Mouse (Mus musculus) CD4-positive, CD25-positive, alpha-beta regulatory T cell, adult 4 months (primary cell): ENCODE results near the gene Galnt18. TPM values are rescaled to one million over a fixed set of nuclear protein-coding genes. Genes with fewer than 3 reads are reported as not detected.

Experiments used
- ATAC-seq: one replicate; pipeline ENCODE4 v1.8.0; 2017
- polyA plus RNA-seq, 2 experiments: library from polyadenylated mRNA; unstranded; fragments of 100-300 nt; shearing (Covaris generic); gene quantifications; one replicate each; pipeline ENCODE4 v1.2.1; 2017

Gene Galnt18
- polyA plus RNA-seq, 2 experiments from 2014 or later: not detected

DNA sequence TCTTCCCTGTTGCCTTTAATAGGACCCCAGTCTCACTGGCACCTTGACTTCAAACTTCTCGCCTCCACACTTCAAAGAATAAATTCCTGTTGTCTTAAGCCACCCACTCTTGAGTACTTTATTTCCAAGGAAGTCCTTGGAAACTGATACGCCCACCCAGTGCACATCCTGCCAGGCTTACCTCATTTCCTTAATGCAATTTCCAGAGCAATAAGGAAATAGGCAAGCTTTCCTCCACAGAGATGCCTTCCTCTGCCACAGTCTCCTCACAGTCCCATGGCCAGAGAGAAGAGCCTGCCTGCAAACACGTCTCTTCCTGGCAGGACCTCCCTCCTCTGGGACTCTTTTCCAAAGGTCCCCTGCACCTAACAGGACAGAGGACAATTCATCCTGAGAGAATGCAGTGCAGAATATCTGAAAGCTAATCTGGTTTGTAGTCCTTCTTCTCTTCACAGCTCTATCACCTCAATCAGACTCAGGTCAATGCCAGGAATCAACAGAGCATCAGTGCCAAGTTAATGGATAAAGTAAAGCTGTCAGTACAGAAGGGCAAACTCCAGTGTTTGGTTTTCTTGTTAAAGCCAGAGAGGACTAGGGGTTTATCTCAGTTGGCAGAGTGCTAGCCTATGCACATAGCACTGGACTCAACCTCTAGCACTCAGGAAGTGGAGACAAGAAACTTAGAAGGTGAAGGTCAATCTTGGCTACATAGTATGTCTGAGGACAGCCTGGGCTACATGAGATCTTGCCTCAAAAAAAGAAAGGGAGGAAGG lies 65.8 kb downstream of the Galnt18 start:
- ATAC-seq: no peak

DNA sequence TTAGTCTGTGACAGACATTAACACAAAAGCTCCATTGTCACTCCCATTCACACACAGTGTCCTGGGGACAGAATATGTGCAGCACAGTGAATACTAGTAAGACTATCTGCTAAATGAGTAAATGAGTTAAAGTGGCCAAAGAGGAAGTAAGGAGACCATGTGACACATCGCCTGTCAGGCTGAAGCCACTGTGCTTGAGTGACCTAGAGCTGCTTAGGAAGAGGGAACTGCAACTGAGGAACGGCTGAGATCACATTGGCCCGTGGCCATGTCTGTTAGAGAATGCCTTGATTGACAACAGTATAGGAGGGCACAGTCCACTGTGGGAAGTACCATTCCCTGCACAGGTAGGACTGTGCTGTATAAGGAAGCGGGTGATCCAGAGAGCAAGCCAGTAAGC lies 67.0 kb downstream of the Galnt18 start:
- no peak for ATAC-seq

DNA sequence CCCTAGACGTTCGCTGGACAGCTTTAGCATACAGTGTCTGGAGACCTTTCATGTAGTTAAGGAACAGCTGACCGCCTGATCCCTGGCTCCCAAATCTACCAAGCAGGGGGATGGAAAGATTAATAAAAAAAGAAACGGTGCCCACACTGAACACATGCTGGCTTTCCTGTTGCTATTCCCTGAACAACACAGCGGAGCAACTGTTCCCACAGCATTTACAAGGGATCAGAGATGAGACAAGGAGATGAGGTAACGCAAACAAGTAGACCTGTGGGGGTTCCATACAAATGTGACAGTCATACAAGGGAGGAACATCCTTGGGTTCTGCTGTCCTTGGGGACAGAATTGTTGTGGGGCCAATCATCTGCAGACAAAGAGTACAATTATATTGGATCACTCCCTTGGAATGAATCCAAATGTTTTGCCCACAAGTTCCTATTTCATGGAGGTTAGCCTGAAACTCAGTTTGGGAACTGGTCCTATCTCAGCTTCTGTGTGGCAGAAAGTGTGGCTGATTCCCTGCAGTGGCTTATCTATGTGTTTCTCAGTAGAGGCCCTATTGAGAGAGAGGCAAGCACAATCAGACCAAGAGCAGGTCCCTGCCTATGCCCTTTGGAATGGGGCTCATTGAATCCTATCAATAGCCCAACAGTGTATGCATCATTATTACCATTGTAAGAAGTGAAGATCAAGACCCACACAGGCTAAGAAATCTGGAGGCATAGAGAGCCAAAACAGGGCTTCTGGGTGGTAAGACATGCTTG lies 68.5 kb downstream of the Galnt18 start:
- no peak for ATAC-seq

DNA sequence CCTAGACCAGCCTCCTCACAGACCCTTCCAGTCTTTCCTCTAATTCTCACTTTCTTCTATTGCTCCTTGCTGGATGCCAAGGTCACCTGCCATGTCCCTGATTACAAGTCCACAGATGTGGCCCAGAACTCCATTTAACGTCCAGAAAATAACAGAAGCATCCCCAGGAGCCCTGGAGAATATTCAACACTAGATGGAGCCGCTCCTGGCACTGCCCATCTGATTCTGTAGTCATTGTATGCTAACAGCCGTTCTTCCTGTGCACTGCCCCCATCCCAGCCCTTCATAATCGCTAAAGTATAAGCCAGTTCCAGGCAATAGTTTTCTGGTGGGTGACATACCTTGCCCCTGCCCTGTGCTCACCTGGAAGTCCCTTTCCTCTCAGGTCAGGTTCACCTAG lies 69.5 kb downstream of the Galnt18 start:
- ATAC-seq: no peak

DNA sequence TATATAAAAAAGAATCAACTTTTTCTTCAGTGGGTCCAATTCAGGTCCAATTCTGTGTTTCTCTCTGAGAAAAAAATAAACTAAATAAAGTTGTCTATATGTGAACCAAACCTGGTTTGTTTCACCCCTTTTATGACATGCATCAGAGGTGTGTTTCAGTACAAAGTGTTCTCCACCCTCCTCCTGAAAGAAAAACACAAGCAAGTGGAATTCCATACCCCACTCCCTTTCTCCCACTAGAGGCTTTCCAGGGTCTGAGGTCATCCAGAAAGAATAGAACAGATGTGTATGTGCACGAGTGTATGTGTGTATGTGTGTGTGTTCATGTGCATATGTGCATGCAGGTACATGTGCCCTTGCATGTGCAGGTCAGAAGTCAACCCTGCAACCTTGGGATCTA lies 71.2 kb downstream of the Galnt18 start:
- ATAC-seq: no peak

DNA sequence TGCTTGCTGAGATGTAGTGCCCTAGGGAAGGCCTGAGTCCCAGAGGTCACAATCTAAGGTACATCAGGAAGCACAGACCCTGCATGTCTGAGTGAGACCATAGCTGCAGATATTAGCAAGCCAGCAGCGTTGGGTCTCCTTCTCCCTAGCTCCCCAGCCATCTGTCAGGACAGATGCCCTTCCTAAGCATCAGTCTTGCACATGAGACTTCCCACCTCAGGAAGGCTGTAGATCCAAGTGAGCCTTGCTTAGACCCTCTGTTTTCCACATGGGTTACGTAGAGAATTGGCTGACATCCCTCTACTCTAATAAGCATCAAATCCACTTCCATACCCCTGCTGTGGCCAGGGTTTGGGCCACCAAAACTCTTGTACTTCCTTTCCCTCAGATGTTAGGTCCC lies 76.8 kb downstream of the Galnt18 start:
- ATAC-seq: no peak

DNA sequence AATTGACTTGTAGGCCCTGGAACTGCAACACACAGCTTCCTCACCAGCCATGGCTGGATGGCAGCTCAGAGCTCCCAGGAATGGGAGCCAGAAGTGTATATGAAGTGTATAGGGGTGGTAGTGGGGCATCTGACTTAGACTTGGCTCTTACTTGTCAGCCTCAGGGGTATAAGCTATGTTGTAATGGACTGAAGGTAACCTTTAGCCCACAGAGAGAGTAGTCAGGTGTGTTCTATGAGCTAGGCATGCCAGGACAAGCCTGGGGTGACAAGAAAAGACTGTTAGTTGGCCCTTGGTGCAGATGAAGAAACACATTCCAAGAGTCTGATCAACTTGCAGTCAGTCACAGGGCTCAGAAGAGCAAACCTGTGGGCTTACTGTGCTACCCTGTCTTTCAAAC lies 78.0 kb downstream of the Galnt18 start:
- no peak for ATAC-seq

DNA sequence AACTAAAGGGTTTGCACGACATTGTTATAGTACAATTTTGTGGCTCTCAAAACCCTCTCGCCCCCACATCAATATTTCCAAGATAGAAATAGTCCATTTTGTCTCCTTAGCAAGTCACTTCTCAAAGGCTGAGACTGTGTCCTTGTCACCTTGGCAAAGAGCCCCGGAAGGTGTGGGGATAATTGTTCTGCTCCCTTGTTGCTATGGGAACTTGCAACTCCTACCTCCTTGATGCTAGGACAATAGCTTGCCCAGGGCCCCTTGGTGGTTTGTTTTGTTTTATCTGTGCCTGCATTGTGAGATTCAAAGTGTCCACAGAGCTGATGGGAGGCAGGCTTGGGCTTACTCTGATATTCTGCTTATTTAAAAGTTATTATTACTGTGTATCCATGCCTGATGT lies 80.3 kb downstream of the Galnt18 start:
- ATAC-seq: no peak

DNA sequence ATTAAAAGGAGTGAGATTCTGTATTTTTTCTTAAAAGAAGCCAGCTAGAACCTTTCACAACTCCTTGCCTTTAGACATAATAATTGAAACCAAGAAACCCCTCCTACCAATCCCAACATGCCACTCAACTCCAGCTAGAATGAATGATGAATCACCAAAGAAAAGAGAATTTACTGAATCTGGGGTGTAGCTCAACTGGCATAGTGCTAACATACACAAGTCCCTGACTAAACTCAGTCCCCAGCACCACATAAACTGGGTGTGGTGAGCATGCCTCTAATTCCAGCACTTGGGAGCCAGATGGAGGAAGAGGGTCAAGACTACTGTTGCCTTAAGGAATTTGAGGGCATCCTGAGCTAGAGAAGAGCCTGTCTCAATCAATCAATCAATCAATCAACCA lies 83.6 kb downstream of the Galnt18 start:
- no peak for ATAC-seq

DNA sequence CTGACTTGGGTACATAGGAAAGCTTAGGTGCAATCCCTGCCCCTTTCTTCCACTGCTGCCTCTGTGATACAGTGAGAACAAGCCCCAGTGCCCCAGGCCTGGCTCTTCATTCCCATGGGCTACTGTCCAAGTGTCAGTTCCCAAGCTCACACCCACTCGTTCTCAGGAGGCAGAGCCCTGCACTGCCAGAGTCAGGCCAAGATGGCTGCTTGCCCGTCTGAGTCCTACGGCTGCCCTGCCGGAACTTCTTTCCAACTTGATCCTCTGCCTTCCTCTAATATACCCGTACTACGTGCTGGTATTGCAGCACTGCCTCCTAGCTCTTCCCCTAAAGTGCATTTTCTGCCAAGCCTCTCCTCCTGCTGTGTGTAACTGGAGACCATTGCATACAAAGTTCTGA lies 85.5 kb downstream of the Galnt18 start:
- no peak for ATAC-seq

DNA sequence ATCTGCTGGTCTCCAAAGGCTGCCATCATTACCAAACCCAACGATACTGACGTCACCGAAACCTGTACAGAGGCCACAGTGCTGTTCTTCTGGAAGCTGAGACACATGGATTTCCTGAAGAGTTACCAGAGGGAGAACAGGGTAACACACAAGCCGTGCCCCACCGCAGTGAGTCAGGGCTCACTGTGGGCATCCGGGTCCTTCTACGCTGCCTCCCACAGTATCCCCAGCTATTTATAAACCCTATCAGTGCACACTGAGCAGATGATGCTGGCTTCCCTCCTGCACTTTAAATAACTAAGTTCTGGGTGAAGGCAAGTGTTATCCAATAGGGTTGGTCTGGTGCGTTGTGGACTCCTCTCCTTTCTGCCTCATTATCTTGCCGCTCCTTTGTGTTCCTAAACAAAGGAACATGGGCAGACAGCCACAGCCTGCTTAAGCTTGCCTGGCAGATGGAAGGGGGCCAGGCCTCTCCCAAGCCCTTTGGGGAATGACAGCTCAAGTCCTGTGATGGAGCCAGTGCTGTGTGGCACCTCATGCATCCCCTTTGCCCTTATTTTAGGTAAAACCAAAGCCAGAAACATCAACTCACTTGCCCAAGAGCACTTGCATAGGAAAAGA lies 87.0 kb downstream of the Galnt18 start:
- no peak for ATAC-seq

DNA sequence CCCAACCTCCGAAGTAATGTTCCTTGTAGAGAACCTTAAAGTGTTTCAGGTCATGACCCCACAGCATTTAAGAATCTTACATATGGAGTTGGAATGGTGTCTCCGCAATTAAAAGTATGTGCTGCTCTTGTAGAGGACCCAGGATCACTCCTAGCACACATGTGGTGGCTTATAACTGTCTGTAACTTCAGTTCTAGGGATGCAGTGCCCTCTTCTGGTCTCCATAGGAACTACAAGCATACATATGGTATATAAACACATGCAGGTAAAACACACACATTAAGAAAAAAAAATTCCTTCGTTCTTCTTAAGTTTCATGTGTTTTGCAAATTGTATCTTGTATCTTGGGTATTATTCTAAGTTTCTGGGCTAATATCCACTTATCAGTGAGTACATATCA lies 99.7 kb downstream of the Galnt18 start:
- ATAC-seq: no peak

DNA sequence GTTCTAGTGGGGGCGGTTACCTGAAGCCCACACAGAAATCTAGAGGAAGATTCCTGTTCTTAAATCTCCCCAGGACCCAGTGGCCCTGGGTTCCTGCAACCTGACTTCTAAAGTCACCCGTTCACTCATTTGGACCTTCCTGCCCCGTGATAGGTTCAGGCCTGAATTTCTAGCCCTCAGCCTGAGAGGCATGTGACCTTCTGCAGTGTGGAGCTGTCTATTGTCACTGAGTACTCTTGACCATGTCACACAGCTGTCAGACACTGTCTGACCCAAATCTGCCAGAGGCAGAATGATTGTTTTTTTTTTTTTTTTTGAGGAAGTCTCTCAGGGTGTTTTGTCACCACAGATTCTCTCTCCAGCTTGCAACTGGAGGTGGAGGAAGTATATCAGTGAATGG lies 103.3 kb downstream of the Galnt18 start:
- ATAC-seq: no peak

DNA sequence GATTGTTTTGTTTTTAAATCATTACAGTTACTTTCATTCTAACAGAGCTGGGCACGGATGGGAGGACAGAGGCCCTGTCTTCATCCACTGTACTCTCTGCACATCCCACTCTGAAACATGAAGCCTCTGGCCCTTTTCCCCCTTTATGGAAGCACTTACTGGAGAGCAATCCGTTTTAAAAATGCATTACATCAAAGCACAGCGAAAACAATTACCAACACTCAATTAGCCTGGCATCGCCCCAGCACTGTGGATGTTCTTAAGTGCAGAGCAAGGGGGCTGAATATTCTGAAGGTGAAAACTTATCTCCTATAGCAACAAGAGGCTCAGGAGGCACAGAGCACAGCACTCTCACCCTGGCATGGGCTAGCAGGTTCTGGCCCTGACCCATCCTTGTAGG lies 107.3 kb downstream of the Galnt18 start:
- no peak for ATAC-seq

DNA sequence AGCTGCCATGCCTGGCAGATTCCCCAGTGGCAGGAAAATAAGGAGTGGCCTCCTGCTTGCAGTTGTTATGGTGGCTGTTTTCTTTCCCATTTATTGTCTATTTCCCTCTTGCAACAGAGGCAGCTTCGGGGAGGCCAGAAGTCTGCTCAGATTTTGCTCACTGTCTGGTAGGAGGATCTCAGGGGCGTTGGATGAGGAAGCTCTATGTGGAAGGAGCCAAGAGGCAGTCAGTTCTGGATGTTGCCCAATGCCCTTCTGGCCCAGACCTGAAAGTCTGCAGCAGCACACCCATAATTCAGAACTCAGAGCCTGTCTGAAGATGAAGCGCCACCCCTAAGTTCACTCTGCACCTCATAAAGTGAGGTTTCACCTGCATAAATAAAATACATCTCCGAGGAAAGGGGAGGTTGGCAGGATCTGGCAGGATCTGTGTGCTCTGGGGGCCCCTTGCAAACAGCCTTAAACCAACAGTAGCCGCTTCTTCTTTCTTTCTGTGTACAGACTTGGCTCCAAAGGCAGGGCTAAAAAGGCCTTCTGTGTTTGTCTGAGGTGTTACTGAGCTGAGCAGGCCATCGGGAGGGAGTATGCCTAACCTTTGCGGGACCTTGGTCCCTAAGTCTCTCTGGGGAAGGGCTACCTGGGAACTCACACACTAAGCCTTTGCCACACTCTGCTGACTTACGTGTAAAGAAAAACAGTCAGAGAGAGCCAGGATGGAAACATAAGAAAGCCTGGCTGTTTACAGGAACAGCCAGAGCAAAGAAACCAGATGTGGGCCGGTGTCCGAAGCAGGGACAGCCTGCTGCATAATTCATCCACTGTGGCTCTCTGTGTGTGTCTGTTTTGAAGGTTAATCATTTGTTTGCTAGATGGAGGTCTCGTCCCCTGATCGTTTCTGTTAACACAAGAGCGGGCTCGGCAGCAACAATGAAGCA lies 116.4 kb downstream of the Galnt18 start:
- ATAC-seq: no peak

DNA sequence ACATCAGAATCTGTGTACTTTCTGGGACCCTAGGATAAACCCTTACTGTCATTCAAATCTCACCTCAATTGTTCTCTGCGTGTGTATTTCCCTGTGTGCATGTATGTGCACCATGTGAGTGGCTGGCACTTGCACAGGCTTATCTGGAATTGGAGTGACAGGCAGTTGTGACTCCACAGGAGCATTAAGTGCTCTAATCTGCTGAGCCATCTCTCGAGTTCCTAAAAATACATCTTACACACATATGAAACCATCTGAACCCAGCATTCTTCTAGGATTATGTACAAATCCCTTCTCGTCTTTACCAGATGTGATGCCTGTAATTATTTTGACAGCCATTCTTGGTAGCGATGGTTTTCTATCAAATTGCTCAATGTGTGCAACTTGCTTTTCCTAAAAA lies 121.2 kb downstream of the Galnt18 start:
- ATAC-seq: no peak

DNA sequence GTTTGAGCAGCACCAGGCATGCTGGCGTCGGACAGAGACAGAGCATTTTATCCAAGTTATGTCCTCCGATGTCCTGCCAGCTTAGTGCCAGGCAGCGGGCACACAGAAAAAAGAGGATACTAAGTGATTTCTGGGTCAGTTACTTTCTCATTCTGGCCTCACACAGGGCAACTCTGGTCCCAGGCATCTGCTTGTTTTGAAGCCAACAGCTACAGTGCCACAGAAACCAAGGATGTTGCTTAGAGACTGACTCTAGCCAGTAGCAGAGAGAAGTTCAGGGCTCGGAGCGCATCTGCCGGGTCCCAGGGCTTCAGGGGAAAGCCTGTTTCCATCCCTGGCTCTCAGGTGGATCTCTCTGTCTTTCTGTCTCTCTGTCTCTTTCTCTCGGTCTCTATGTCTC lies 124.8 kb downstream of the Galnt18 start:
- ATAC-seq: no peak

DNA sequence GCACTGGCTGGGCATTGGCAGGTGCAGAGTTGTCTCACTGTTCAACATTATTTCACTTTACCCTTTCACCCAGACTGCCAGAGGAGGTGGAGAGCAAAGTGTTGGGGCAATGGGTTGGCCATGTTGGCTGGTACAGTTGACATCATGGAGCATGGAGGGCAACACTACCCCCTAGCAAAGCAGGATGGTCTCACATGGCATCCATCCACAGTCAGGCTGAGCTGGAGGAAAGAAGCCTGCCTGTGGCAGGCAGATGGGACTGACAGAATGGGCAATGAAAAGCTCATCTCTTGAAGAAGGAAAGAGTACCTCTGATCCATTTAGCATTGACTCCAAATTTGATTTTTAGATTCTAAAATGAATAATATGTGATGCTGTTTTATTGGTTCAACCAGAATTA lies 125.3 kb downstream of the Galnt18 start:
- no peak for ATAC-seq

DNA sequence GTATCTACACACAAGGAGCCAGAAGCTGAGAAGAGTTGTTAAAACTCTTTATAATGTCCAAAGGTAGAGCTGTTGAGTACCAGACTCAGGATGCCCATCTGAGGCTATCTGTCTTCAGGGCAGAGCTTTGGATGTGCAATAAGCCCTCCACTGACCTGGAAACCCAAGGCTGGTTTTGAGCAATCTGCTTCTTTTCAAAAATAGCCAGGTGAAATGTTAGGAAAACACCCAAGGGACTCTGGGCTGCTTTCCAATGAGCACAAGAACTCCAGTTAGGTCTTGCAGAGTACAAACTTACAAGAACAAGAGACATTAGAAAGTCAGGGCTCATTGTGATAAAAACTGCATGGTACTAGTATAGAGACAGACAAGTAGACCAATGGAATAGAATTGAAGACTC lies 135.4 kb downstream of the Galnt18 start:
- ATAC-seq: no peak

DNA sequence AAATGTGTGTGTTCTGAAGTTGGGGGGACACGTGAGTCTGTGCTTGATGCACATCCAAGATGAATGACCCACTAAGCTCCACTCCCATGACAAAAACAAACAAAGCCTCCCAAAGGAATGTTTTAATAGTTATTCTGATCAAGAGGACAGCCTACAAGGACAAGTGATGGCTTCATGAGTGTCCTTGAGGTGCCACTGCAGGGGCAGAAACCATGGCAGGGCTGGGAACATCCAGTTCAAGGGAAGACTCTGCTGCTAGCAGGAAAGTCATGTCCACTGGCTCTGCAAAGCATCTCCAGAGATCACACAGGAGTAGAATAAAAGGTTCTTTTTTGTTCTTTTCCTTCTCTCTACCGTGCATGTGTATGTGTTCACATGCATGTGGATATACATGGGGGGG lies 140.9 kb downstream of the Galnt18 start:
- no peak for ATAC-seq

DNA sequence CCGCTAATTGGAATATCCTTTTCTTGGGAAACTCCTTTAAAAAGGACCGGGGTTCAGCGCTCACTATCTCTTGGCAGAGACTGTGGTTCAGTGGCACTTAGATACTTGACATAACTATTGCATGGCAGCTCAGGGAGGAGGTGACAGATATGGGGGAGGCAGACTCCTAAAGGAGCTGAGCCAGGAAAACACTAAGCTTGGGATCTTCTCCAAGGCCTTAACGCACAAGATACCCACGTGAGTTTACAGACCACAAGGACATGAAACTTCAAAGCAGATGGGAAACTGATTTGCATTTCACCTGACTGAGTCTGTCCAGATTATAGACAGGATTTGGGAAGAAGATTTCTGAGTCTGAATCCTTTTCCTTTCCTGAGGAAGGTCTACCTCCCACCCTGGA lies 141.3 kb downstream of the Galnt18 start:
- no peak for ATAC-seq

DNA sequence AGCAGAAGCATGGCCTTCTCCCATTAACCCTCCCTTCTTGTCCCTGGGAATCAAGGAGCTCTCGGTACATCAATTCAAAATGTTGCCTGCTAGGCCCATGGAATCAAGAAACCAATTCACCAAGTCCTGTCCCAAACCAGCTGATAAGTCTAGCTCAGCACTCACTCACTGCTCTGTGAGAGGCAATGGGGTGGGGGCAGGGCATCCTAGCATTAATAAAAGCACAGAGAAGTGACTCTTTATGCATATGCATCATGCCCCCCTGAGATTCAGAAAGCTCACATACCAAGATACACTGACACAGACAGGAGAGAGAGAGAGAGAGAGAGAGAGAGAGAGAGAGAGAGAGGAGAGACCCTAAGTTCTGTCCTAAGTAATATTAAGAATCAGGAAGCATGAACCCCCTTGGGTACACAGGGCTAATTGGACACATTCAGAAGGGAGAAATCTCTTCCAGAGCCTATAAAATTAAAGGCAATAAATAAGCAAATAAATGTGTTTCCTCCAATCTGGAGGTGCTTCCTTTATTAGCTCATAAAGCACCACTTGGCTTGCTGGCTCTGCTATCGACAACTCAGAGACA lies 141.8 kb downstream of the Galnt18 start:
- no peak for ATAC-seq
